Mouse (Mus musculus): ENCODE data around the gene Fam172a.

GRCm38 (mm10) chr13:78200407-78200806 is 498.6 kb downstream of the Fam172a start:
- TF ChIP-seq POLR2A (IDR thresholded peaks at IDR 0.05; ENCODE audit: borderline replicate concordance, extremely low read depth, low read depth, low read length) (no peak), CTCF (IDR thresholded peaks at IDR 0.05; ENCODE audit: insufficient read depth, low read length) (no peak)

All from lung, adult 2 months (tissue).